Mouse (Mus musculus) c-Kit-positive CD71-positive TER-119-positive erythroid progenitor cells, embryonic 14.5 days (primary cell): ENCODE results near the gene Slc5a6.
"Not testable (repeated sequence)": the region's sequence is repeated elsewhere in the genome, so short reads cannot be mapped to it uniquely, and the experiment has no call there.

Experiments
- DNase-seq: peaks from one replicate; pipeline ENCODE4 v3.0.0-alpha.2; 2013; ENCODE audit warnings: low spot score

Gene Slc5a6

GRCm38 (mm10) chr5:31055216-31056140 lies 6.8 kb upstream of the Slc5a6 start:
- DNase-seq: peak; percentile 34

- DNase-seq: peak; percentile 88
Measured at GRCm38 (mm10) chr5:31054261-31055215, 5.8 kb upstream of the Slc5a6 start, which contains the start of gene Cad. Gene Cad, plus strand, starts transcription at chr5:31054780.

- not testable (repeated sequence) for DNase-seq
Measured at GRCm38 (mm10) chr5:31053728-31054127, 5.0 kb upstream of the Slc5a6 start.

DNA sequence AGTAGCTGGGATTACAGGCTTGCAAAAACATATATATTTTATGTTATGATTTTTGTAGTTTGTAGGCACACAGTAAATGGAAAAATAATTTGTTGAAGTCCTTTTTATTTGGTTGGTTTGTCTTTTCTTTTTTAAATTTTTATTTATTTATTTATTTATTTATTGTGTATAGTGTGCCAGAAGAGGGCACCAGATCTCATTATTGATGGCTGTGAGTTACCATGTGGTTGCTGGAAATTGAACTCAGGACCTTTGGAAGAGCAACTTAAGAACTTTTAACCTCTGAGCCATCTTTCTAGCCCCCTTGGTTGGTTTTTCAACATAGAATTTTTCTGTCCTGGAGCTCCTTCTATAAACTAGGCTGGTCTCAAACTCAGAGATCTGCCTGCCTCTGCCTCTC lies 1.7 kb upstream of the Slc5a6 start:
- DNase-seq: peak; percentile 16

DNA sequence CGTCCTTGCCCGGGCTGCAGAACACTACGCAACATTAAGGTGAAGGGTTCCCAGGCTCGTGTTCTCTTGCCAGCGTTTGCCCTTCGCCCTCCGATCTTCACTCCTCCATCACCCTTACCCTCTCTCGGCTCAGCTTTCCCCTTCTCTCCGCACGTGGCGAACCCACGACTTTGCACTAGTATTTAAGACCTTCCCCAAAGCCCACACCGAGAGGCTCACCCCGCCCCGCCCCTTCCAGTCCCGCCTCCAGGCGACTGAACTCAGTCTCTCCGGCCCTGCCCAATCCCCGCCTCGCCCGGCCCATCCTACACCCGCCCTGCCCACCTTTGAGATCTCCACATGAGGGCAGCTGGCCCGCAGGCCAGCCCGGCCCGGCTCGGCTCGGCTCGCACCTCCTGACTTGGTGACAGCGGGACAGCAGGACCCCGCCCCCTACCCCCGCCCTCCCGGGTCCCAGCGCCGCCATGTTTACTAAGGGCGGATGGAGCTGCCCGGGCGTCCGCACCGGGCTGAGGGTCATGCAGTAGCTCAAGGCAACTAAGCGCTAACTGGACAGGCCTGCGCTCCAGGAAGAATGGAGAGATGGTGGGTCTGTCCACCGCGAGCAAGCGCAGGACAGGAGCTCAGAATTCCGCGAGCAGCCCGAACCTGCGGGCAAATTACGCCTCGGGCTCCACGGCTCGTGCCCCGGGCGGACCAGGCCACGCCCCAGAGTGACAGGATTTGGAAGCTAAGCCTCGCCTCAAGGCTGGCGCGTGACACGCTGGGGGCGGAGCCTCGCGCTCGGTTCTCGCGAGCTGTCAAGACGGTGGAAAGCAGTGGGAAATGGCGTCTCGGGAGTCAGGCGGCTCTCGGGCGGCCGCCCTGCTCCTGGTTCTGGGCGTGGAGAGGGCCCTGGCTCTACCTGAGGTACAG lies 619 bp downstream of the Slc5a6 start, which contains the start of gene Atraid:
Gene Atraid, plus strand, starts transcription at position 465 of the 915 bp plus-strand sequence.
- DNase-seq: peak; percentile 97

DNA sequence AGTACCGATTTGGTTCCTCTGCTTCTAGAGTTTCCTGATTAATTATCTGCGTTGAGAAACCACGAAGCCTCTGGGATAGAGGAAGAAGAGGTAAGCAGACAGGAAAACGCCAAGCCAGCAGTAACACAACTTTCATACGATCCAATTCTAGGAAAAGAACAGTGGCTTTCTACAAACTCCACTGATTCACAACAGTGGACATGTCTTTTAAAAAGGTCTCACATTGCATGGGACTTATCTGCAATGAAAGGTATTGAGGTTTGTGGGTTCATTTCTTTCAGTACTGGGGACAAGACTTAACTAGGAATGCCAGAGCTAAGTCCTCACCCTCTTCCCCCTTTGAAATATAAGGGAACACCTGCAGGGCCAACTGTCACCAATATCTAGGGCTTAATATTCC lies 1.6 kb downstream of the Slc5a6 start:
- no peak for DNase-seq

GRCm38 (mm10) chr5:31046416-31046815 lies 2.3 kb downstream of the Slc5a6 start:
- DNase-seq: no peak

DNA sequence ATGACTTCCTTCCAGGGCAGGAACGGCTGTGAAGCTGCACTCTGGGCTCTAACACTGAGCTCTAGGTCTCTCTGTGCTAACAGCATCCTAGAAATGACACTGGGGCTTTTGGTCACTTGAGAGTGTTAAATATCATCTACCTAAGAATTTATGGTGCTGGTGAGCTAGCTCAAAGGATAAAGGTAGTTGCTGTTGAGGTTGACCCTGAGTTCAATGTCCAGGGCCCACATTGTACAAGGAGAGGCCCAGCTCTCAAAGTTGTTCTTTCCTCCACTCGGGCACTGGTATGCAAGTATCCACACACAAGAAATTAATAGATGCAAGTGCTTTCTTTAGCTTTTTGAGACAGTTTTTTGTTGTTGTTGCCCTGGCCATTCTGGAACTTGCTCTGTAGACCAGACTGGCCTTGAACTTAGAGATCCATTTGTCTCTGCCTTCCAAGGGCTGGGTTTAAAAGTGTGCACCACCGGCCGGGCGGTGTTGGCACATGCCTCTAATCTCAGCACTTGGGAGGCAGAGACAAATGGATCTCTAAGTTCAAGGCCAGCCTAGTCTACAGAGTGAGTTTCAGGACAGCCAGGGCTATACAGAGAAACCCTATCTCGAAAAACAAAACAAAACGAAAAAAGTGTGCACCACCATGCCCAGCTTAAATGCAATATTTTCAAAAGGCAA lies 10.4 kb downstream of the Slc5a6 start:
- DNase-seq: no peak

DNA sequence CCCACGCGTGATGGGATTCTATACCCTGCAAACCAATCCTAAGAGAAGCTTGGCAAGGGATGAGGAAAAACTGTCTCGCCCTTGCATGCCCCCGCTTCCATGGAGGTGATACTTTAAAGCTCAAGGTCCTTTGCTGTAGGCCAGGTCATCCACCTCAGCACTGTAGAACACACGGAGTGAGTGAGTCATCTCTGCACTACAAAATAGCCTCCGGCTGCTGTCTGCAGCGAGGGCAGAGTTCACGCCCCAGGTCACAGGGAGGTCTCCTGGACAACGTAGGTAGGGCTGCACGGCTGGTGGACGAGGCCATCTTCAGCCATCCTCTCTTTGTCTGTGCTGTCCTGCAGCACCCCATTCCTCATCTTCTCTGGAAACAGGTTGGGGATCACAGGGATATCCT lies 12.2 kb downstream of the Slc5a6 start:
- not testable (repeated sequence) for DNase-seq

DNA sequence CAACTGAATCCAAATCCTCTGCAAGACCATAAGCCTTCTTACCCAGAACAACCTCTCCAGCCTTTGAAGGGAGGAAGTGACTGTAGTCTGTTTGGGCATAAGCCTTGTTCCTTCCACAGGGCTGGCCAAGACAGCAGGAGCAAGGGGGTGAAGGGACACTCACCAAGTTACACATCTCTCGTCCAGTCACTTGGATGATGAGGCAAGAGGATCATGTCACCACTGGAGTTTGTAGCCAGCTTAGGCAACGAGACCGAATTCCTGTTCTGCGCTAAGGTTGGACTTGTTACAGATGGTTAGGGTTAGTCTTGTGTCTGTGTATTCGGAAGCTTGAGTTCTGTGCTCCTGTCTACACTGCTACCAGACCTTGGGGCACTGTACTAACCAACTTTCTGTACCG lies 14.1 kb downstream of the Slc5a6 start:
- DNase-seq: no peak

DNA sequence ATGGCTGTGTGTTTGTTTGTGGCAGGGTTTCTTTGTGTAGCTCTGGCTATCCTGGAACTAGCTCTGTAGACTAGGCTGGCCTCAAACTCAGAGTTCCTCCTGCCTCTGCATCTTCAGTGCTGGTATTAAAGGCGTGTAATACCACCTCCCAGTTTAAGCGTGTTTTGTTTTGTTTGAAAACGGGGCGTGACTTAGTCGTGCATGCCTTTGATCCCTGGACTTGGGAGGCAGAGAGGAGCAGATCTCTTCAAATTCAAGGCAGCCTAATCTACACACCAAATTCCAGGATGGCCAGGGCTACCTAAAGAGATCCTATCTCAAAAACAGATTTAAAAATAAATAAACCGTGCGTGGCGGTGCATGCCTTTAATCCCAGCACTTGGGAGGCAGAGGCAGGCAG lies 17.2 kb downstream of the Slc5a6 start:
- DNase-seq: no peak

DNA sequence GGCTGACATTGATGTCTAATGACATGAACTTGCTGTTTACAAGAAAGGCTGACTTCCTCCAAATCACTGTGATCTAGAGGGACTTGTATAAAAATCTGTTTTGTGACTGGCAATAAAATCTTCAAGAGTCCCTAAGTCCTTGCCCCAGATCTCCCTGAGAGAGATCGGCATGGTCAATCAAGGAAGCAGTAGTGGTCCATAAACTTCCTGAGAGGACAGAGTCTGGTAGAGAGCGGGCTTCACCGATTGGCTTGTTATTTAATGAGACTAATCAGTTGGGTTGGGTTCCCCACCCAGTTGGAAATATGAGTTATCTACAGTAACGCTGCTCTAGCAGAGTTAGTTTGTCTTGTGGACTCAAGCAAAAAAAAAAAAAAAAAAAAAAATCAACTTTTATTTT lies 17.8 kb downstream of the Slc5a6 start:
- no peak for DNase-seq

- no peak for DNase-seq
Measured at GRCm38 (mm10) chr5:31024641-31025040, 24.1 kb downstream of the Slc5a6 start.

- no peak for DNase-seq
Measured at GRCm38 (mm10) chr5:31023254-31023653, 25.5 kb downstream of the Slc5a6 start.

DNA sequence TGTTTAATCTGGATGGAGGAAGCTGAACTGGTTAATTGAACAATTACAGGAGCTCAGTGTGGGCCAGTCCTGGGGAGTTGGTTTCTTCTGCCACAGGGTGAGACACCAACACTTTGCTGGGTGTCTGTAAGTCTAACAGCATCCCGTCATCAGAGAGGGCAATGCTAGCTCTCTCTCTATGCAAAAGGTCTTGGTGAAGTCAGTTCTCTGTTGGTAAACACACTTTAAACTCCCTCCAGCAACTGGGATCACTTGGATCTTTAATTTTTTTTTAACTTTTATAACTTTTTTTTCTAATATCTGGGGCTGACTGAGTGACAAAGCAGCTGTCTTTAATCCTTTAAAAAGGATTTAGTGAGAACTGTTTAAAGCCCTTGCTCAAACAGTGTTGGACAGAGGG lies 26.0 kb downstream of the Slc5a6 start:
- DNase-seq: no peak

- DNase-seq: not testable (repeated sequence)
Measured at GRCm38 (mm10) chr5:31021790-31022189, 26.9 kb downstream of the Slc5a6 start.

- no peak for DNase-seq
Measured at GRCm38 (mm10) chr5:31015913-31016312, 32.8 kb downstream of the Slc5a6 start.

DNA sequence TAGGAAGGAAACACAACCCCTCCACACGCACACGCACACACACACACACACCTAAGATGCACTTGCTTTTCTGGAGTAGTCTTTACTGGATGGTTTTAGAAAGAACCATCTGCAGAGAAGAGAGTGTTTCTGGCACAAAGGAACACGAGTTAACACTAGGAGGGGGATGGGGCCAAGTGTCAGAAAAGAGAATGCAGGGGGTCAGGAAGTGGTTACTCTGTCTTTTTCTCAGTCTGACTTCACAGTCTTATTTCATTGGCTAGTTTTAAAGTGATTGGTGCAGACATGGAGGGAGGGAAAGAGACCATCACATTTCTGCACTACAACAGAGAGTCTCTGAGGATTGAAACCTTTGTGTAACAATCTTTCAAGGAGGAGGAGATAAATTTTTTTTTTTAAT lies 36.0 kb downstream of the Slc5a6 start:
- no peak for DNase-seq

DNA sequence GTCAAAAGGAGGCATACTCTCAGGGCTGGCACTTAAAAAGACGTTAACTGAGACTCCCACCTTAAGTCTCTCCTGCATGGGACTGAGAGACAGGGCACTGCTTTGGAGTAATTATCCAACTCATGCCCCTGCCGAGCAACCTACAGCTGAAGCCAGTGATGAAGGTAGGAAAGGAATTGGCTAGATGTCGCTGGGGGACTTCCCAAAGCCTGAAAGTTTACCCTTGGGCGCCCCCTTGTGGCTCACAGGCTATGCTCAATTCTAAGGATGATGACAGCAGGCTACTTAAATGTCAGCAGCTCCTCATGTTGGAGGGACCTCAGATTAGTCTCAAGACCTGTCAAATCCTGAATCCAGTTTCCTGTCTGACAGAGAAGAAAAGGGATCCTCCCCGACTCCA lies 44.5 kb downstream of the Slc5a6 start:
- DNase-seq: peak; percentile 84

DNA sequence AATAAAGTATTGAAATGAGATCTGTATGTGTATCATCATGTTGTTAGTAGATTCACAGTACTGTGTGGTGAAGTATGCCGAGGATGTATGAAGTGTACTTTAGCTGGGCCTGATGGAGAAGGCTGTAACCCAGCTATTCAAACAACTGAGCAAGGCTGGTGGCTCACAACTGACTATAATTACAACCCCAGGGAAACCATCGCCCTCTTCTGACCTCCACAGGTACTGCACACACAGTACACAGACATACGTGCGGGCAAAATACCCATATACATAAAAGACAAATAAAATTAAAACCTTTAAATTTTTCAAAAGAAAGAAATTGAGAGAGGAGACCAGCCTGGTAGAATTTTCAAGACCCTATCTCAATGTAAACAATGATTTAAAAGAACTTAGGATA lies 47.2 kb downstream of the Slc5a6 start:
- DNase-seq: no peak

DNA sequence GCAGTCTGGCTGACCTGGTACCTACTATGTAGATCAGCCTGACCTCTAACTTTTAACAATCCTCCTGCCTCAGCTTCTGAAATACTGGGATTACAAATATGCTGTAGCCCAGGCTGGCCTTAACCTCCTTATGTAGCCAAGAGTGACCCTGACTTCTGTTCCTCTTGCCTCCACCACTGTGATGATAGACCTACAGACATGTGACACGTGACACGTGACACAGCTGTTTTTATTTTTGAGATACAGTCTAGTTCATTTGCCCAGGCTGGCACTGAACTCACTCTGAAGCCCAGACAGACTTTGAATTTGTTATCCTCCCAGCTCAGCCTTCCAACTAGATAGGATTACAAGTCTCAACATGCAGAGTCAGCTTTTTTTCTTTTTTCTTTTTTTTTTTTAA lies 47.7 kb downstream of the Slc5a6 start:
- DNase-seq: no peak
